Mouse (Mus musculus) ES-E14 (cell line): ENCODE results near the gene Tnfrsf1b. TPM values are rescaled to one million over a fixed set of nuclear protein-coding genes. Genes with fewer than 3 reads are reported as not detected.

ENCODE experiments used
- DNase-seq: peaks from one replicate; pipeline ENCODE4 v3.0.0-alpha.2; 2013; ENCODE audit warnings: low read depth, low spot score
- H3K27ac ChIP-seq: 2 replicates; pipeline ENCODE4 v1.5.1; 2012; ENCODE audit warnings: low read depth, mild to moderate bottlenecking, low read length, moderate library complexity, mixed read lengths; ENCODE audit not compliant: poor library complexity, insufficient read depth, severe bottlenecking
- H3K36me3 ChIP-seq: 2 replicates; pipeline ENCODE4 v1.6.1; 2012; ENCODE audit warnings: mild to moderate bottlenecking, low read length, moderate library complexity, mixed read lengths; ENCODE audit not compliant: control insufficient read depth, poor library complexity, insufficient read depth, severe bottlenecking
- H3K4me1 ChIP-seq, 2 experiments: fragments of 150-350 bp in 1 of 2; sonication (generic) in 1 of 2; 2 replicates each; pipeline ENCODE4 v1.6.1; 2012; ENCODE audit warnings: low read length in 2 of 2, mild to moderate bottlenecking in 1 of 2, mixed read lengths in 1 of 2; ENCODE audit not compliant: control insufficient read depth in 2 of 2, insufficient read depth in 2 of 2, poor library complexity in 1 of 2
- H3K4me3 ChIP-seq, 2 experiments: fragments of 150-350 bp in 1 of 2; sonication (generic) in 1 of 2; 2 replicates each; pipeline ENCODE4 v1.5.1; 2012; ENCODE audit warnings: low read length in 2 of 2, low read depth in 1 of 2, mild to moderate bottlenecking in 1 of 2, mixed read lengths in 1 of 2; ENCODE audit not compliant: insufficient read depth in 1 of 2, poor library complexity in 1 of 2, severe bottlenecking in 1 of 2
- H3K9ac ChIP-seq: 2 replicates; pipeline ENCODE4 v1.6.1; 2012; ENCODE audit warnings: low read depth, mild to moderate bottlenecking, low read length, mixed read lengths; ENCODE audit not compliant: poor library complexity, insufficient read depth, severe bottlenecking
- H3K9me3 ChIP-seq: fragments of 150-350 bp; sonication (generic); 2 replicates; pipeline ENCODE4 v1.6.1; 2012; ENCODE audit warnings: low read depth, mild to moderate bottlenecking, low read length; ENCODE audit not compliant: control insufficient read depth, insufficient read depth
- CHD2 ChIP-seq: IDR thresholded peaks from 2 replicates; pipeline ENCODE4 v1.6.1; 2014; ENCODE audit warnings: mild to moderate bottlenecking, low read depth, low read length, inconsistent platforms
- HCFC1 ChIP-seq: IDR thresholded peaks from 2 replicates; pipeline ENCODE4 v1.6.1; 2012; ENCODE audit warnings: low read length, inconsistent platforms, borderline replicate concordance; ENCODE audit not compliant: insufficient read depth
- MAFK ChIP-seq: IDR thresholded peaks from 2 replicates; pipeline ENCODE4 v1.6.1; 2014; ENCODE audit warnings: mild to moderate bottlenecking, low read depth, low read length, inconsistent platforms; ENCODE audit not compliant: insufficient read depth
- ZC3H11A ChIP-seq: IDR thresholded peaks from 2 replicates; pipeline ENCODE4 v1.6.1; 2012; ENCODE audit warnings: low read depth, mild to moderate bottlenecking, inconsistent platforms, low read length, borderline replicate concordance
- ZNF384 ChIP-seq: IDR thresholded peaks from 2 replicates; pipeline ENCODE4 v1.6.1; 2012; ENCODE audit warnings: low read depth, low read length, inconsistent platforms
- in situ Hi-C, 2 experiments: fragments of 600-800 bp; cut with MboI; formaldehyde crosslinking; loops; one replicate each; pipeline ENCODE4 v1.15.1; 2025; ENCODE audit warnings: low sequenced_read_pairs in 2 of 2, inconsistent platforms in 1 of 2; ENCODE audit not compliant: unreplicated experiment in 2 of 2
- total RNA-seq: library from RNA; depleted of rRNA; stranded (reverse); fragments of 300-350 nt; gene quantifications from 2 replicates; pipeline ENCODE4 v1.2.3, GENCODE M21; 2012

The Tnfrsf1b gene
- total RNA-seq, 1 experiment: 4.3 TPM

DNA sequence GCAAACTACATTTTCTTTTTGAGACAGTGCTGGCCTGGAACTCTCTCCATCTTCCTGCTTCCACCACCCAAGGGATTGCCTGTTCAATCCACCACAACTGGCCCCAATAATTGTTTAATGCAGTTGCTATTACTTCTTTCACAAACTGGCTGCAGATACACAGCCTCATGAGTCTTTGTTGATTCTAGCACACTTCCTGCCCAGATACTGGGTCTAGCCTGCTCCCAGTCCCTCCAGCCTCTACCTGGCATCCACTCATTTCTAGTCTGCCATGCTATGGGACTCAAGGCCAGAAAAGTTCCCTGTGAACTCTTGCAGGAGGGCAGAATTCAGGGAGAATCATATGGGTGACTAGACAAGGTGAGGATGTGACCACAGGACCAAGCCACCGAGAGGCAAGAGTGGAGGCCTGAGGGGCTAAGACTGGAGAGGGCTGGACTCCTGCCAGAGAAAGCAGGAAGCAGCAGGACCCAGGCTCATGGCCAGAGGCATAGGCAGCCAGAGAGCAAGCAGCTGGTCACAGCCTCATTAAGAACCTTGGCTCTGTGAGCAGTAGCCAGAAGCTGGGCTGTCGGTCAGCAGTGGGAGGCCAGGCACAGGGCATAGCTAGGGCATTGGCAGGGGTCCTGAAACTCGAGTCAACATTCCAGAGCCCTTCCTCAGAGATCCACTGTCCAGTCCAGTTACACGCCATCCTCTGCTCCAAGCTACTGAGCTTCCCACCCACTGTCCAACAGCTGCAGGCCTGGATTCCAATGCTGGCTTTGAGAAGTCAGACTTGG lies 7.4 kb downstream of the Tnfrsf1b start:
- no peaks in the 10 kb centered on the region for H3K4me1 ChIP-seq
- TF ChIP-seq ZC3H11A (no peak), CHD2 (no peak), HCFC1 (no peak), MAFK (no peak), ZNF384 (no peak)
- DNase-seq: no peak
- no peak overlapping the region for H3K4me3 ChIP-seq
- no peaks in the 10 kb centered on the region for H3K9me3 ChIP-seq
- no peaks in the 10 kb centered on the region for H3K36me3 ChIP-seq
- in situ Hi-C loops: no loop called here
- H3K27ac ChIP-seq: no peak overlapping the region
- H3K9ac ChIP-seq: no peak overlapping the region; the same call in 1 of the 2 replicates

- Histone ChIP-seq H3K4me3 (no peak overlapping the region), H3K9me3 (no peaks in the 10 kb centered on the region), H3K4me1 (no peaks in the 10 kb centered on the region), H3K27ac (no peak overlapping the region), H3K36me3 (no peaks in the 10 kb centered on the region), H3K9ac (no peak overlapping the region)
- no peak for DNase-seq
- TF ChIP-seq MAFK (no peak), ZC3H11A (no peak), ZNF384 (no peak), CHD2 (no peak), HCFC1 (no peak)
- in situ Hi-C loops: no loop called here
Measured at GRCm38 (mm10) chr4:145236027-145236426, 10.6 kb downstream of the Tnfrsf1b start.

DNA sequence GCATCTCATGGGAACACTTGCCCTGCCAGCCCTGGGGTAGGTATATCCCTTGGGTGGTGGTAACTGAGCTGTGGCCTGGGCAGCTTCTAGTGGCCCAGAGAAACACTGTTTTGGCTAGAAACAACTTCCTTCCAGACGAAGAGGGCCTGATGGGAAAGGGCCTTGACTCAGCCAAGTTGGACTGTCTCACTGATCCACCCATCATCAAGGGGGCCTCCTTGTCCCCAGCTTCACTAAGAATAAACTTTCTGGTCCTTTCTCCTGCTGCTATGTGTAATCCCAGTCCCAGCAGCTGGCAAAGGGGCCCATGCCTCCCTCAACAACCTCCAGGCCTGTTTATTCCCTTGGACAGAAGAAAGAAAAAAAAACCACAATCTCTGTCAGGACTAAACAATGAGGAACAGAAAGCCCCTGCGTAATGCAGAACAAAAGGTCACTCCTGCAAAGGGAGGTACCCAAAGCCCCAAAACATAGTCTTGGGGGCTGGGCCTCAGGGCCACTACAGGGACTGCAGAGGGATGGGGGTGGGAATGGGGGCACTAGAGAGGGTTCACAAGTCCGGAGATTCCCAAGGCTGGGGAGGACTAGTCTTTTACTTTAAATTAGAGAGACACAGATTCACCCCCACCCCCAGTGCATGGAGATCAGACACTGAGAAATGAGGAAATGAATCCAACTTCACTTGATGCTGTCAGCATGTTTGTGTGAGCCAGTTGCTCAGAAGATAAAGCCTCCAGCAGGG lies 13.0 kb downstream of the Tnfrsf1b start:
- no peak overlapping the region for H3K9ac ChIP-seq
- TF ChIP-seq ZC3H11A (no peak), CHD2 (no peak), ZNF384 (no peak), HCFC1 (no peak), MAFK (no peak)
- no peak overlapping the region for H3K4me3 ChIP-seq
- no peak overlapping the region for H3K27ac ChIP-seq
- in situ Hi-C loops: no loop called here
- H3K4me1 ChIP-seq: no peaks in the 10 kb centered on the region
- no peak for DNase-seq
- no peaks in the 10 kb centered on the region for H3K9me3 ChIP-seq
- H3K36me3 ChIP-seq: no peaks in the 10 kb centered on the region

DNA sequence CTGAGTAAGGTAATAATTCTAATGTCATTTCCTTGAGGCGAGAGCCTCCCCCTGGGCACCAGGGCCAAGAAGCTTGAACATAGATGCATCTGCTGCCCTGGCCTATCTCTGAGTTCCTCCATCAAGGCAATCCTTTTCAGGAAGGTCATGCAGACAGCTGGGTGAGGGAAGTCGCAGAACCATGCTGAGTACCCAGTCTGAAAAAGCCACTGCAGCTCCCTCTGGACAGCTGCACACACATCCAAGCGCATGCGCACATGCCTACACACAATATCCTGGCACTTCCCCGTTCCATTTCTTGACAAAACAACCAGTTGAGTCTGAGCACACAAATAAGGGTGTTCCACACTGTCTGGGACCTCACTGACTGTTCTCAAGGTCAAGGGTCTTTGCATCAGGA lies 14.9 kb downstream of the Tnfrsf1b start:
- Histone ChIP-seq H3K27ac (no peak overlapping the region), H3K36me3 (no peaks in the 10 kb centered on the region), H3K4me3 (no peak overlapping the region), H3K9me3 (no peaks in the 10 kb centered on the region), H3K9ac (no peak overlapping the region), H3K4me1 (no peaks in the 10 kb centered on the region)
- in situ Hi-C loops: no loop called here
- no peak for DNase-seq
- TF ChIP-seq MAFK (no peak), ZNF384 (no peak), ZC3H11A (no peak), CHD2 (no peak), HCFC1 (no peak)
